Mouse (Mus musculus) thymus, postnatal 14 days (tissue): ENCODE measurements around the gene Qprt.

ENCODE experiments used
- DNase-seq: peaks from one replicate; pipeline ENCODE4 v3.0.0; 2021

Gene Qprt

GRCm38 (mm10) chr7:127129638-127130037 lies 7.6 kb upstream of the Qprt start:
- DNase-seq = peak; percentile 51

DNA sequence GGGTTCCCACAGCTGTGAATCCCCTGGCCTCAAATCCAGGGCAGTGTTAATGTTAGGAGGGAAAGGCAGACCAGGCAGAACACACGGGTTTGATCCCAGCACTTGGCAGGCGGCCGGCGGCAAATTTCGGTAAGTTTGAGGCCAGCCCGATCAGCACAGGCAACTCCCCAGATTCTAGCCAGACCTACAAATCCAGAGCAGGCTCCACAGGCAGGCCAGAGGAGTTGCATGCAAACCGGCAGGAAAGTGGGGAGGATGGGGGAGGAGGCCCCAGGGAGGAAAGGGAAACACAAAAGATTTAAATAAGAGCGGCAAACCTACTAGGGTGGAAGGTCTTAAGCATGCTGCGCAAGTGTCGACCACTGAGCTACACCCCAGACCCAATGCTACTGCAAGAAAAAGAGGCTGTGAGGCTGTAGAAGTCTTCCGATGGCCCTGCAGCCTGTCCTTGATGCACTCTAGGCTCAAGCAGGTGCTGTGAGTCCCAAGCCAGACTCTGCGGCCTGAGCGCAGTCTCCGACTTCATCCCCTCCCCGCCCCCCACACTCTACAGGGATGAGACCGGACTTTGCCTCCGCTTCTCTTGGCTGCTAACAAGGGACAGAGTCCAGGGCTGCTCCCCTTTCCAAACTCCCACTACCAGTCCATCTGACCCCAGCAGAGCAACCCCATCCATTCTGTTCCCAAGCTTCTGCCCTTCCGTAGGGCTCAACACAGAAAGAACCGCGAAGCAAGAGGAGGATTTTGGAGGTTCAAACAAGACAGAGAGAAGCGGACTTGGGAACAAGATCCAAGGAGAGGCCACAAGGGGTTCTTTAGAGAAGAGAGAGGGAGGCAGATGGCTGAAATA lies 740 bp downstream of the Qprt start:
- no peak for DNase-seq

DNA sequence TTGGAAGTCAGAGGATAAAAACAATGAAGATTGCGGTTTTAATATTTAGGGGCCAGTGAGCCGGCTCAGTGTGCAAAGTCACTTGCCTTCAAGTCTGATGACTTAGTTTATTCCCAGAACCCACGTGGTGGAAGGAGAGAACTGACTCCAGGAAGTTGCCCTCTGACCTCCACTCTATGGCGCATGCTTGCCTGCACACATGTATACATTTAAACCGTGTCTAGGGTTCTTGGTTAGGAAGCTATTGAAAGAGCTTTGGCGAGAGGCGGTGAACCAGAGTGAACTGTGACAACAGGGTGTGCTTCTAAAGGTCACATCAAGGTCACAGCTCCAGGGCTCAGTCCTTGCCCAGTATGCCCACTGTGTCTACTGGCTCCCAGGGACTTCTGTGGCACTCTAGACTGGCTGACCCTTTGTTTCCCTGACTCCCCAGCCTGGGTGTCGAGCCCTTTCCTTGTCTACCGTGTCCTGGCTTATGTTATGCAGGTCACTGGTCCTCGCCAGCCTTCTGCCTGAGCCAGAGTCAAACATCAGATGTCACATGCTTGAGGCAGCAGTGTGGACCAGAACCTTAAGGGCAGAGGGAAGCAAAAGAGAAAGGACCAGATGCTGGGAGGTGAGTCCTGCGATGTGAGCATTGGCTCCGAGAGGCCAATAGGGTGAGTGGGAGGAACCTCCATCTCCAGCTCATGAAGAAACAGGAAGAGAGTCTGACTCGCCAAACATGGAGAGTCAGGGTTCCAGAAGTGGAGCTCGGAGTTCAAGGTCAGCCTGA lies 3.2 kb downstream of the Qprt start:
- no peak for DNase-seq

GRCm38 (mm10) chr7:127117948-127118347 lies 4.1 kb downstream of the Qprt start:
- no peak for DNase-seq

- no peak for DNase-seq
These were observed 5.6 kb downstream of the Qprt start for GRCm38 (mm10) chr7:127116331-127116935.

GRCm38 (mm10) chr7:127114920-127115319 lies 7.1 kb downstream of the Qprt start:
- DNase-seq = no peak

DNA sequence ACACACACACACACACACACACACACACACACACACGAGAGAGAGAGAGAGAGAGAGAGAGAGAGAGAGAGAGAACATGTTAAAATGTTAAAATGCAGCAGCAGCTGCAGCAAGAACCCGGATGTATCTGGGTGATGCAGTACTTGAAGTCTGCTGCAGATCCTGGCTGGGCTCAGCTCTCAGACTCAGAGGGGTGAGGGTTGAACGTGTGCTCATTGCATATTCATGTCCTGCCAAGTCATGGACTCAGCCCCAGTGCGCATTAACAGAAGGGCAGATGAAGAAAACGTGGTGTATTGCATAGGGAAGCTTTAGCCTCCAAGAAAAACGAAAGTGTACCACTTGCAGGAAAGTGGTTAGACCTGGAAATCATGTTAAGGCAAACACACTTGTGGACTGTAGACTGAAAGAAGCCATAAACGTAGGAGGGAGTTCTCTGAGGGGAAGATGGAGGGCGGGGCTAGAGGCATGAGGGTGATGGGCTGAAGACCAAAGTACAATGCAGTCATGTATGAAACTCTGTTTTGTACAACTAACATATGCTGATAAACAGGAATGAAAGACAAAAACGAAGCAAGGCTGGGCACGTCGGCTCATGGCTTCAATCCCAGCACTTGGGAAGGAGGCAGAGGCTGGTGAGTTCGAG lies 8.3 kb downstream of the Qprt start:
- peak; percentile 55 for DNase-seq

- DNase-seq = peak; percentile 44
These were observed 9.0 kb downstream of the Qprt start for GRCm38 (mm10) chr7:127112921-127113597.

DNA sequence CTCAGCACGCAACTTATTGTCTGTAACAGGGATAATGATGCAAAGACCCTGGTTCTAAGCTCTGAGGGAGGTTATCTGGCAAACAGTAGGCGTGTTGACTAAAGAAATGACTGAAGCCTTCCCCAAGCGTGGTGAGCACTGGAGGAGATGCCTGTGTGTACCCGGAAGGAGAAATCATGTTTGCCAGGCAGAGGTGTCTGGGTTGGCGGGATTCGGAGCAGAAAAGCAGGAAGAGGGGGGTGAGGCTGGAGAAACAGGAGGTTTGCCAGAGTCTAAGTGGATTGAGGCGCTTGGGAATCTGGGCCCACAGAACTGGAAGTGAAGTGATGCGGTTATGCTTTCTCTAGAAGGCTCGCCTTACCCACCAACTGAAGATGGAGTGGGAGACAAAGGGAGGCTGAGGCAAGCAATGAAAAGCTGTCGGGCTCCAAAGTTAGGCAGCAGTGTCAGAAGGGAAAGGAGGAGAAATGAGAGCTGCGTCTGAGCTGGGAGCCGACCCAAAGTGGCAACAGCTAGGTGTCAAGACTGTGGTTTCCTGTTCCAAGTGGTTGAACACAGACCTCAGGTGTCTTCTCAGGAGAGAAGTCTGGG lies 9.7 kb downstream of the Qprt start:
- DNase-seq = peak; percentile 33

- DNase-seq = peak; percentile 85
These were observed 10.6 kb downstream of the Qprt start for GRCm38 (mm10) chr7:127111461-127111860.

GRCm38 (mm10) chr7:127110239-127111007 lies 11.6 kb downstream of the Qprt start:
- DNase-seq = peak; percentile 85

DNA sequence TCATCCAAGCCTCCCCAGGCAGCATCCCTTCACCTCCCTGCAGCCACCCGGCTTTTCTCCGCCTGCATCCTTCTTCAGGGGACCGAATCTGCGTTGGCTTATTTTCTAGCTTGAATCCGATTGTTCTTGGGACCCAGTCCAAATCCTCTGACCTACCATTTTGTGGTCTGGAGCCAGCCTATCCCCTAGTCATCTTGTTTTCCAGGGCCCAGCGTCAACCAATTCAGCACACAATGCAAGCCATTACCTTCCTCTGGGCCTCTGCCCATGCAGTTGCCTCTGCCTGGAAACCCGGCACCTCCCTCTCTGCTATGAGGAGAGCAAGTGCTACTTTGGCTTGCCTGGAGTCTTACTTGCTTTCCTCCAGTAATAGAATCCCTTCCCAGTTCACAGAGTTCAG lies 16.5 kb downstream of the Qprt start:
- no peak for DNase-seq

DNA sequence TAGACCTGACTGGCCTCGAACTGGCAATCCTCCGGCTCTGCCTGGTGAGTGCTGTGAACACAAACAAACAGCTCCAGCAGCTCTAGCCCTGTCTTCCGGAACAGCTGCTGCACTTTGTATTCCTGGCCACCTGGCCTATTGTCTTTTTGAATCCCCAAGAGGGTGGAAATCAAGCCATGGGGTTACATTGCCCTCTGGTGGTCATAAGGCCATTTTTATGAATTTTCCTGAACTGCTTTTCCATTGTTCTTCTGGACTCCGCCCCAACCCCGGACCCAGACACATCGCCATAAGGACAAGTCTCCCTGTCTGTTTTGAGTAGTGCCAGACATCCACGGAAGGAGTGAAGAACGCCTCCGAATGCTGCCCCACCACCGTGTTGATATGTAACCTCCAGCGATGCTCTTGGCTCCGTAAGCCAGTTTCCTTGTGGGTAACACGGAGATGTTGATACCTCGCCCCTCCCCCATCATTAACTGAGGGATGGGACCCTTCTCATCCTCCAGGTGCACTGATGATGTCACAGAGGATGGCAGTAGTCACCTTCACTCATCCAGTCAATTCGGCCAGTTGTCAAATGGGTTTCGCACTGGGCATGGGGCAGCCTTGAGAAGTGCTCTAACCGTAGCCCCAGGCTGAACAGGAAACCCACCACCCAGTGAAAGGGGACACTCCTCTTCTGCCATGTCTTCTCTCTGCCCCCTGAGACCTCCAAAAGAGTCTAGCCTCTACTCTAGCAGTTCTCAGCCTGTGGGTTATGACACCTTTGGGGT lies 17.3 kb downstream of the Qprt start:
- DNase-seq = peak; percentile 88

GRCm38 (mm10) chr7:127103960-127104359 lies 18.1 kb downstream of the Qprt start:
- peak; percentile 67 for DNase-seq

DNA sequence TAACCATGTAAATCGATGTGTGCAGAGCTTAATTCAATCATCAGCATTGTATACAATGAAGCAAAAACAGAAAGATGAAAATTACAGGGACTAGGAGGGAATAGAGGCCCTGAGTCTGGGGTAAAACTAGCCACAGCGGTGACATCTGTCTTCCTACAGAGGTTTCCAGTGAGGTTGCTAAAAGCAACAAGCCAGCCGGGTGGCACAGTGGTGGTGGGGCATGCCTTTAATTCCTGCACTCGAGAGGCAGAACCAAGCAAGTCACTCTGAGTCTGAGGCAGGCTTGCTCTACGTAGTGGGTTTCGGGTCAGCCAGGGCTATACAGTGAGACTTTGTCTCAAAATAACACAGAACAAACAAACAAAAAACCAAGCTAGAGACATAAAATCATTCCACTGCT lies 19.9 kb downstream of the Qprt start:
- DNase-seq = peak; percentile 62

DNA sequence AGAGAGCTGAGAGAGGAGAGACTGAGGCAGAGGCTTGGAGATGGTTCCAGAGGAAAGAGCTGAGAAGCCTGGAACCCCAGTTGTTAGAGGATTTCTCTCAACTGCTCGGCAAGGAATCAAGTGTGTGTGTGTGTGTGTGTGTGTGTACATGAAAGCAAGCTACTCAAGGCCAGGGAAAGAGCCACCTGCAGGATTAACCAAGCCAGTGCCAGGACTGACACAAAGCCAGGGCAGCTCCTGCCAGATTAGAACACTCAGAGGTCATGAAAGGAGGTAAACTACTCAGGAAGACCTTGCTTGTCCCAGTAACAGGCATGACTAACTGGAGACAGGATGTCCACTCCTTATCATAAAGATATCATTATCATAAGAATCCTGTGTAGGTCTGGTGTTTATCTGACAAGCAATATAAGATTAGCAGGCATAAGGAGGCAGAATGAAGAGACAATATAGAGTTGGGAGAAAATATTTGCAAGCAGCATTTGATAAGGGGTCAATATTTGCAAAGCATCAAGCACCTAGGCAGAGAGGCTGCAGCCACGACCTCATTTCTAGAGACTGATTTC lies 20.5 kb downstream of the Qprt start:
- DNase-seq = peak; percentile 42

DNA sequence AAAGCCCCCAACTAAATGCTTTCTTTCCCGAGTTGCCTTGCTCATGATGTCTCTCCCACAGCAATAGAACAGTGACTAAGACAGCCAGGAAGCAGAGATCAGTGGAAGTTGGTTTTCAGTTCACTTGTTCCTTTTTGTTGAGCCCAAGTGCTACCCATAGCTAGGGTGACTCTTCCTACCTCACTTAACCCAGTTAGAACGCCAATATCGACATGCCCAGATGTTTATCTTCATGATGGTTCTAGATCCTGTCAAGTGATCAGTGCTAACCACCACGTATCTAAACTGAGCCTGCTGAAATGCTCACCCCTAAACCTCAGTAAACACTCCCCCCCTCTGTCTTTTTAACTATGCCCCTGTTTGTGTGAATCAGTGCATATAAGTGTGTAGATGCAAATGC lies 22.5 kb downstream of the Qprt start:
- no peak for DNase-seq

GRCm38 (mm10) chr7:127098950-127099349 lies 23.1 kb downstream of the Qprt start:
- DNase-seq = no peak

- no peak for DNase-seq
These were observed 23.5 kb downstream of the Qprt start for GRCm38 (mm10) chr7:127098521-127098920.

- DNase-seq = no peak
These were observed 25.6 kb downstream of the Qprt start for GRCm38 (mm10) chr7:127096456-127096855.
